Mouse (Mus musculus) limb, embryonic 12.5 days (tissue): ENCODE measurements around the gene Phf21b. TPM values are rescaled to one million over a fixed set of nuclear protein-coding genes. Genes with fewer than 3 reads are reported as not detected.

Experiments used
- ATAC-seq: fragments of 200-750 bp; cut with Nextera tagmentation; 2 replicates; pipeline ENCODE4 v1.8.0; 2017; ENCODE audit warnings: low read depth, moderate TSS enrichment; ENCODE audit not compliant: insufficient number of reproducible peaks, insufficient read depth, low FRiP score, low TSS enrichment
- H3K27ac ChIP-seq: fragments of 300-500 bp; sonication (generic); 2 replicates; pipeline ENCODE4 v1.5.1; 2016; ENCODE audit warnings: mild to moderate bottlenecking, moderate library complexity
- H3K27me3 ChIP-seq: fragments of 300-500 bp; sonication (generic); 2 replicates; pipeline ENCODE4 v1.6.1; 2016; ENCODE audit warnings: mild to moderate bottlenecking, moderate library complexity
- H3K36me3 ChIP-seq: fragments of 300-500 bp; sonication (generic); 2 replicates; pipeline ENCODE4 v1.6.1; 2016; ENCODE audit warnings: mild to moderate bottlenecking, moderate library complexity
- H3K4me1 ChIP-seq: fragments of 300-500 bp; sonication (generic); replicated peaks from 2 replicates; pipeline ENCODE4 v1.6.1; 2016
- H3K4me2 ChIP-seq: fragments of 300-500 bp; sonication (generic); 2 replicates; pipeline ENCODE4 v1.6.1; 2016; ENCODE audit warnings: mild to moderate bottlenecking, moderate library complexity
- H3K4me3 ChIP-seq: fragments of 300-500 bp; sonication (generic); replicated peaks from 2 replicates; pipeline ENCODE4 v1.5.1; 2016; ENCODE audit warnings: mild to moderate bottlenecking
- H3K9ac ChIP-seq: fragments of 300-500 bp; sonication (generic); replicated peaks from 2 replicates; pipeline ENCODE4 v1.6.1; 2016; ENCODE audit warnings: mild to moderate bottlenecking, moderate library complexity
- H3K9me3 ChIP-seq: fragments of 300-500 bp; sonication (generic); 2 replicates; pipeline ENCODE4 v1.6.1; 2016; ENCODE audit warnings: mild to moderate bottlenecking, moderate library complexity
- WGBS: fragments of 180-500 bp; shearing (Covaris S2); methylation state at CpG from one replicate; pipeline ENCODE4 v1.1.7; 2016; 5-methylcytosine and 5-hydroxymethylcytosine counted together
- polyA plus RNA-seq: library from polyadenylated mRNA; unstranded; fragments of >200 nt; fragmentation: Nextera tagmentation; extraction: Ambion mirVana; gene quantifications from 2 replicates; pipeline ENCODE4 v1.2.1, GENCODE M21; 2016

The Phf21b gene
- polyA plus RNA-seq, 1 experiment from 2014 or later: 0.84 TPM

DNA sequence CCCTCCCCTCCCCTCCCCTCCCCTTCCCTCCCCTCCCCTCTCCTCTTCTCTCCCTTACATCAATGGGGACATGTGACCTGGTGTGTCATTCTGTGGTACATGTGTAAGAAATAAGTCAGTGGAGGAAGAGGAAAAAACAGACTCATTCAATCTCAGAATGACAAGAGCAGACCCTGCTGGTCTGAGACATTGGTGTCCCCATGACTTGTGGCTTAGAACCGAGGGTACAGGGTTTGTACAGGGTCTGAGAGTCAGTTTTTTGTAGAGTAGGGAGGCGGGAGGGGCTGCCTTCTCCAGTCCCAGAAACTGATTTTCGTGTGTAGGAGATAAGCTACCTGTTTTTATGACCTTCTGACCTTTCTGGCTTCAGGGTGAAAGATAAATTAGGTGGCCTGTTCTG, 112.5 kb downstream of the Phf21b start:
- H3K27ac ChIP-seq: no peak overlapping the region
- H3K27me3 ChIP-seq: no peaks in the 10 kb centered on the region
- H3K36me3 ChIP-seq: no peaks in the 10 kb centered on the region
- no peak overlapping the region for H3K9ac ChIP-seq
- H3K4me3 ChIP-seq: no peak overlapping the region
- ATAC-seq: no peak
- H3K4me2 ChIP-seq: no peak overlapping the region
- peaks cover 8% of the 10 kb centered on the region; the same call in 1 of the 2 replicates for H3K9me3 ChIP-seq
- H3K4me1 ChIP-seq: peaks cover 11% of the 10 kb centered on the region
- 6% methylated on average over 3 of the region's 3 CpGs for WGBS

DNA sequence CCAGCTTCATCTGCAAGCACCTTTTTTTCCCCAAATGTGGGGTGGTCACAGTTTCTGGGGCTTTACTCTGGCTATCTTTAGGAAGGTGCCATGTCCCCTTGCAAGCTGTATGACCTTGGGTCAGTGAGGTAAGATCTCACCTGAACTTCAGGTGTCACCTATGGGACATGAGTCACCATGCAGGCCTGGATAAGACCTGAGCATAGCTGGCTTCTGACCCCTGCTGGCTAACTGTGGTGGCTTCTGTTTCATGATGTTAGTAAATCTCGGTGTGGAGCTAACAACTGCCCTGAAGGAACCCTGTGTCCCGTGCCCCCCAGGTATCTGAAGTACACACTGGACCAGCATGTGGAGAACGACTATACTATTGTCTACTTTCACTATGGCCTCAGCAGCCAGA, 114.3 kb downstream of the Phf21b start:
- no peak overlapping the region for H3K4me2 ChIP-seq
- no peak overlapping the region for H3K27ac ChIP-seq
- no peaks in the 10 kb centered on the region for H3K36me3 ChIP-seq
- 85% methylated on average over 3 of the region's 3 CpGs for WGBS
- H3K9ac ChIP-seq: no peak overlapping the region
- no peaks in the 10 kb centered on the region for H3K27me3 ChIP-seq
- ATAC-seq: no peak
- H3K4me3 ChIP-seq: no peak overlapping the region
- peaks cover 14% of the 10 kb centered on the region for H3K4me1 ChIP-seq
- H3K9me3 ChIP-seq: peaks cover 8% of the 10 kb centered on the region; the same call in 1 of the 2 replicates

DNA sequence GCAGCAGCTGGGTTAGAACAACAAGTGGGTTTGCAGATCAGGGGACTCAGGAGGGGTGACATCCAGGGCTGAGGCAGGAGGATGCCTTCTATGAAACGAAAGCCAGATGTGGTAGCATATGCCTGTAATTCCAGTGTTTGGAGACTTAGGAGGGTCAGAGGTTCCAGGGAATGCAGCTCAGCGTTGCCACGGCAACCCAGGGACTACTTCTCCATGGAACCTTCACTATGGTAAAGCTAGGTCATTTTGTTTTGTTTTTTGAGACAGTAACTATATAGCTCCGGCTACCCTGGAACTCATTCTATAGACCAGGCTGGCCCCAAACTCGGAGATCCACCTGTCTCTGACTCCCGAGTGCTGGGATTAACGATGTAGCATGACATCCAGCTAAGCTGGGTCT, 117.6 kb downstream of the Phf21b start:
- Histone ChIP-seq H3K4me2 (no peak overlapping the region), H3K27me3 (no peaks in the 10 kb centered on the region), H3K9me3 (peaks cover 8% of the 10 kb centered on the region; the same call in 1 of the 2 replicates), H3K4me1 (peaks cover 7% of the 10 kb centered on the region; the same call in 1 of the 2 replicates), H3K36me3 (no peaks in the 10 kb centered on the region), H3K27ac (no peak overlapping the region), H3K9ac (no peak overlapping the region), H3K4me3 (no peak overlapping the region)
- no peak for ATAC-seq
- 89% methylated on average over 7 of the region's 7 CpGs for WGBS

DNA sequence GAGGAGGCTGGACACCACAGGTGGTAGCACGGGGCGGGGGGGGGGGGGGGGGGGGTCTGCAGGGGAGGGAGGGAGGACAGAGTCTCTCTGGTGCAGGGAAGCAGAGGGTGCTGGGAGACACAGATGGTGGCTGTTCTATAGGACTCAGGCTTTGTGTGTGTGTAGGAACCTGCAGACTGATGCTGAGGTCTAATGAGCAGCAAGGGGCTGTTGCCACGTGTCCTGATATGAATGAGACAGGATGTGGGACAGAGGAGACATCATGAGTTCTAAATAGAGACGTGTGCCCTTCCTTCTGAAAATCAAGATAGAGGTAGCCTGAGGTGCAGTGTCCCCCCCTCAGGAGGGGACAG, 118.9 kb downstream of the Phf21b start:
- no peak overlapping the region for H3K9ac ChIP-seq
- WGBS: 63% methylated on average over 3 of the region's 4 CpGs
- no peaks in the 10 kb centered on the region for H3K27me3 ChIP-seq
- H3K36me3 ChIP-seq: no peaks in the 10 kb centered on the region
- H3K4me2 ChIP-seq: no peak overlapping the region
- H3K4me3 ChIP-seq: no peak overlapping the region
- no peak for ATAC-seq
- no peak overlapping the region for H3K27ac ChIP-seq
- peaks cover 7% of the 10 kb centered on the region; the same call in 1 of the 2 replicates for H3K4me1 ChIP-seq
- peaks cover 8% of the 10 kb centered on the region; the same call in 1 of the 2 replicates for H3K9me3 ChIP-seq

DNA sequence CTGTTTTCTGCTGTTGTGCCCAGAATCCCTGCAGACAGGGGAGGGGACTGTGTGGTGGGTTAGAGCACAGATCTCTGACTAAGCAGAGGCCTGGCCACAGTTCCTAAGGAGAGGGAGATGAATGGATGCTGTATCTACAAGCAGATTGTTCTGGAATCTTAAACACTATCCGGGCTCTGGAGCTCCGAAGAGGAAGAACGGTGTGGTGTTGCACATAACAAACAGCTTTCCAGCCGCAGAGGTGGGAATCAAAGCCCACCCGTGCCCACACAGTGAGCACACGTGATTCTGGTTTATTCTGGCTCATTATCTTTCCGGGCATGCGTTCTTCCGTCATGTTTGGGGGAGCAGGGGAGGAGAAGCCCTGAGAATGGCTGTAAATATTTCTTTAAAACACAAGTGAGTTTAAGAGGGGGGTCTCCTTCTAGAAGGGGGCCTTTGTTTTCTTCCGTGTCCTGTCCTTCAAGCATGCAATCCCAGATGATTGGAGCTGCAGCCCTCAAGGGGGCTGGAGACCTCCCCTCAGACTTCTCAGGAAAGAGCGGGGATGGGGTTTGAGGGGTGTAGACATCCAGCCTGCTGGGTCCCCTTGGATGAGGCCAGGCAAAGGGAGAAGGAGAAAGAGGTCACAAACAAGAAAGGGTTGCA, 119.4 kb downstream of the Phf21b start:
- no peak overlapping the region for H3K4me2 ChIP-seq

More for the DNA sequence above, 119.4 kb downstream of the Phf21b start:
- Histone ChIP-seq H3K4me1 (peaks cover 12% of the 10 kb centered on the region; the same call in 1 of the 2 replicates), H3K9me3 (peaks cover 8% of the 10 kb centered on the region; the same call in 1 of the 2 replicates), H3K4me3 (no peak overlapping the region), H3K27me3 (no peaks in the 10 kb centered on the region), H3K9ac (no peak overlapping the region), H3K27ac (no peak overlapping the region), H3K36me3 (no peaks in the 10 kb centered on the region)
- 66% methylated on average over 11 of the region's 11 CpGs for WGBS
- no peak for ATAC-seq

Other genes starting within 250 kb of the Phf21b start
- 16.7 and 20.7 TPM in 2 replicates for gene Prr5, start 186.4 kb downstream of the Phf21b start, polyA plus RNA-seq
- gene Arhgap8, start 136.0 kb downstream of the Phf21b start, polyA plus RNA-seq: 6.0 and 6.4 TPM in 2 replicates
- gene Gm29666, start 64.0 kb upstream of the Phf21b start, polyA plus RNA-seq: 0.90 and 1.0 TPM in 2 replicates
- 55.3 and 57.6 TPM in 2 replicates for gene Nup50, start 67.4 kb upstream of the Phf21b start, polyA plus RNA-seq
- gene 5031439G07Rik, start 132.5 kb upstream of the Phf21b start, polyA plus RNA-seq: 7.7 and 10.1 TPM in 2 replicates
- not detected in 2 replicates for gene Upk3a, start 161.1 kb upstream of the Phf21b start, polyA plus RNA-seq
- gene Fam118a, start 172.9 kb upstream of the Phf21b start, polyA plus RNA-seq: 27.9 and 28.8 TPM in 2 replicates